8 mouse cellular contexts compared by ENCODE assay signal in the genomic region with DNA sequence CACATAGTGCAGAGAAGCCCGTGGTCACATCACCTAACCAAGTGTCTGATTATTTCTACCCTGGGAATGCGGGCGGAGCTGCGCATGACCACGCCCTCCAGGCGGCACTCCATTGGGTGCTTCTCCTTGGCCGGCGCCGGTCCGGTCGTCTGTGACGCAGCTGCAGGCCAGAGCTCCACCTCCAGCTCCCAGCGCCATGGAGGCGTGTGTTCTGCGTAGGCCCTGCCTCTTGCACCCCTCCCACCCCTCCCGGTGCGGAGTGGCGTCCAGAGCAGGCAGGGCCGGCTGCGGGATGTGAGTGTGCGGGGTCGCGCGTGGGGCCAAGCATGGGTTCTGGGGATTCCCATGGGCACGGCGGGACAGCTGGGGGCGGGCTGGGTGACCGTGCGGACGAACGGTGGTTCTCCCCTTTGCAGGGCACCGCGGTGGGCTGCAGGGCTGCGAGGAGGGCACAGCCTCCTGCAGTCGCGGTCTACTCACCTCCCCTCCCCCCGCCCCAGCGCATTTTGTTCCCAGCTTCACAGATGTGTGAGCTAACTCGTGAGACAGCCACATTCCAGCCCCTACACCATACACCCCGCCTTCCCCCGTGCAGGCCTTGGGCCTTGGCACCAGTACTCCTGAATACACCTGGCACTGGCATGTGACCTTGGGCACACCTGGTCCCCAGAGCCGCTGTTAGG. TPM values are rescaled to one million over a fixed set of nuclear protein-coding genes. Genes with fewer than 3 reads are reported as not detected.
A peak's percentile ranks its signal among the peaks of the same experiment; 100 is the strongest.
DNase-seq lines count a peak whose midpoint lies in the region; ATAC-seq lines count a peak whose summit lies in the region.

A gene (plus strand): TSS at position 112 of the 683 bp plus-strand sequence.

- peak; percentile 98 for ATAC-seq in intestine, embryonic 14.5 days (replicated peaks; ENCODE audit: low FRiP score, low TSS enrichment, low read depth)

- no peaks in the 10 kb centered on the region for H3K27me3 ChIP-seq in intestine, embryonic 14.5 days (replicated peaks; ENCODE audit: control insufficient read depth, insufficient read depth, low read length)

- H3K9me3 ChIP-seq in intestine, embryonic 14.5 days (ENCODE audit: control insufficient read depth, low read length): no peaks in the 10 kb centered on the region

- H3K27ac ChIP-seq in intestine, embryonic 14.5 days (ENCODE audit: low read depth): no peak within 1 kb of the TSS

- under 1% methylated on average over 35 of the region's 42 CpGs for WGBS in intestine, embryonic 14.5 days

- peaks cover 20% of the 10 kb centered on the region for H3K4me1 ChIP-seq in intestine, embryonic 14.5 days (replicated peaks; ENCODE audit: control insufficient read depth, insufficient read depth, low read length)

- 0 out of 2 replicates have a peak, but pooled peaks cover 6% of the 10 kb centered on the region for H3K36me3 ChIP-seq in intestine, embryonic 14.5 days (ENCODE audit: control insufficient read depth, insufficient read depth, low read length)

- peak within 1 kb of the TSS; percentile 55 for H3K4me3 ChIP-seq in intestine, embryonic 14.5 days (ENCODE audit: low read depth, low read length)

- DNase-seq in adrenal gland, adult 18-20 months (ENCODE audit: low spot score in 2 of 2): peak; percentile 74 to 81
- peak; percentile 95 for DNase-seq in embryo, embryonic 11 days
- peak; percentile 91 for DNase-seq in gastrocnemius, postnatal 25 days
- DNase-seq in intestine, embryonic 14.5 days (ENCODE audit: low spot score): peak; percentile 88
- DNase-seq in left cerebral cortex, postnatal 14 days (ENCODE audit: low spot score in 2 of 2): peak; percentile 91 to 94
- DNase-seq in mesoderm, embryonic 11.5 days (ENCODE audit: low read depth, low spot score): peak; percentile 94
- peak; percentile 92 to 95 for DNase-seq in right cerebral cortex, postnatal 36 days (ENCODE audit: low spot score in 2 of 2)
- peak; percentile 90 for DNase-seq in yolk sac, embryonic 10.5 days (ENCODE audit: low spot score)

- intact Hi-C loops in left cerebral cortex, postnatal 14 days (cut with DNase I): no loop called here

- peak within 1 kb of the TSS; percentile 62 for H3K9ac ChIP-seq in intestine, embryonic 14.5 days (ENCODE audit: low read length)

- H3K4me2 ChIP-seq in intestine, embryonic 14.5 days (ENCODE audit: low read length): peak within 1 kb of the TSS; percentile 76

RNA-seq across cellular contexts. Expression of the gene that starts here (rescaled TPM):
- 10 to 100 TPM in 1 of 2 experiments, 1 to 10 TPM in 1; 7.1 to 10.9 TPM for total RNA-seq in adrenal gland, adult 18-20 months (2021)
- total RNA-seq in gastrocnemius, postnatal 25 days (2021): 1 to 10 TPM; 5.9 to 6.0 TPM
- 9.6 and 9.7 TPM in 2 replicates for polyA plus RNA-seq in intestine, embryonic 14.5 days (2014; fragmentation: Nextera tagmentation; extraction: Ambion mirVana)
- 100 to 1,000 TPM; 130 to 142 TPM for total RNA-seq in left cerebral cortex, postnatal 14 days (2021)

Comparison
In these comparisons a context has a peak if more than half of its experiments do, and no peak if none do; other contexts are left out.
1. RNA of the gene that starts here (total RNA-seq): 130 to 142 TPM in left cerebral cortex, postnatal 14 days; 7.1 to 10.9 TPM in adrenal gland, adult 18-20 months and 5.9 to 6.0 TPM in gastrocnemius, postnatal 25 days; every median in the first group is over 10 times any median in the second.
2. Peak in every context shown above with its lines, with median percentiles within 50 percentile points of each other: DNase-seq.